Mouse (Mus musculus) cerebellum, adult 11-12 months (tissue): ENCODE data around the gene Cct4.

ENCODE experiments used
- DNase-seq: peaks from one replicate; pipeline ENCODE4 v3.0.0; 2022

Gene Cct4

GRCm38 (mm10) chr11:22985510-22985909, 4.8 kb upstream of the Cct4 start:
- no peak for DNase-seq

- no peak for DNase-seq
Observed at GRCm38 (mm10) chr11:22987357-22987756, 3.0 kb upstream of the Cct4 start.

GRCm38 (mm10) chr11:22989786-22990185, 533 bp upstream of the Cct4 start:
- DNase-seq, result no peak

GRCm38 (mm10) chr11:22991218-22991835, 1.0 kb downstream of the Cct4 start:
- no peak for DNase-seq

- DNase-seq, result no peak
Observed at GRCm38 (mm10) chr11:22994271-22994670, 4.0 kb downstream of the Cct4 start.

GRCm38 (mm10) chr11:22995461-22995860, 5.1 kb downstream of the Cct4 start:
- no peak for DNase-seq

GRCm38 (mm10) chr11:22998308-22998707, 8.0 kb downstream of the Cct4 start:
- DNase-seq, result no peak

- DNase-seq, result no peak
Observed at GRCm38 (mm10) chr11:23005276-23005675, 15.0 kb downstream of the Cct4 start.

- DNase-seq, result no peak
Observed at GRCm38 (mm10) chr11:23007166-23007480, 16.8 kb downstream of the Cct4 start.

GRCm38 (mm10) chr11:23007481-23008180, 17.3 kb downstream of the Cct4 start, which contains the start of gene Fam161a:
TSS of gene Fam161a (plus strand) at chr11:23007531.
- peak; percentile 86 for DNase-seq

- DNase-seq, result peak; percentile 86
Observed at GRCm38 (mm10) chr11:23008181-23008823, 18.0 kb downstream of the Cct4 start.

- DNase-seq, result no peak
Observed at GRCm38 (mm10) chr11:23008824-23009200, 18.5 kb downstream of the Cct4 start.

GRCm38 (mm10) chr11:23013096-23013495, 22.8 kb downstream of the Cct4 start:
- no peak for DNase-seq

- no peak for DNase-seq
Observed at GRCm38 (mm10) chr11:23013580-23014294, 23.4 kb downstream of the Cct4 start.

GRCm38 (mm10) chr11:23014996-23015395, 24.7 kb downstream of the Cct4 start:
- no peak for DNase-seq

- DNase-seq, result no peak
Observed at GRCm38 (mm10) chr11:23017943-23018342, 27.6 kb downstream of the Cct4 start.

GRCm38 (mm10) chr11:23020116-23020770, 29.9 kb downstream of the Cct4 start:
- no peak for DNase-seq

GRCm38 (mm10) chr11:23020841-23021240, 30.5 kb downstream of the Cct4 start:
- DNase-seq, result no peak

- DNase-seq, result no peak
Observed at GRCm38 (mm10) chr11:23023155-23023554, 32.8 kb downstream of the Cct4 start.

GRCm38 (mm10) chr11:23024169-23024568, 33.9 kb downstream of the Cct4 start:
- no peak for DNase-seq

- DNase-seq, result no peak
Observed at GRCm38 (mm10) chr11:23028957-23029356, 38.6 kb downstream of the Cct4 start.

GRCm38 (mm10) chr11:23029399-23029798, 39.1 kb downstream of the Cct4 start:
- DNase-seq, result no peak

- no peak for DNase-seq
Observed at GRCm38 (mm10) chr11:23047252-23047651, 56.9 kb downstream of the Cct4 start.
